Mouse (Mus musculus): Measurements from ENCODE around the gene Mindy4b-ps.

DNA sequence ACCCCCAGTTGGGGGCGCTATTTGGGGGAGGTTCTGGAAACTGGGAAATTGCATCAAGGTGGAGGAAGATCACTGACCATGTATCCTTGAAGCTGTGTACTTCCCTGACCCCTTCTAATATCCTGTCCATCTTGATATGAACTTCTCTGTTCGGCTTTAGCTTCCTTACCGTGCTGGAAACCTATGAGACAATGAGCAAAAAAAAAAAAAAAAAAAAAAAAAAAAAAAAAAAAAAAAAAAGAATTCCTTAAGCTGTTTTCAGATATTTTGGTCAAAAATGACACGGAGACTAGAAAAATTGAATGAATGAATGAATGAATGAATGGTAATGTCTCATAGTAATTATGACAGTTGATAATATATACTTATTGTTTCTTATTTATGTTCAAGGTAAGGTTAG lies 35.6 kb downstream of the Mindy4b-ps start:
- TF ChIP-seq CTCF (IDR thresholded peaks at IDR 0.05; ENCODE audit: control insufficient read depth, insufficient read depth, low read length) (no peak), POLR2A (IDR thresholded peaks at IDR 0.05; ENCODE audit: borderline replicate concordance, control insufficient read depth, low read depth, low read length) (no peak)

All from bone marrow, adult 2 months (tissue).